Mouse (Mus musculus) limb, embryonic 14.5 days (tissue): ENCODE measurements around the gene Abcc4. TPM values are rescaled to one million over a fixed set of nuclear protein-coding genes. Genes with fewer than 3 reads are reported as not detected.

Experiments used
- ATAC-seq: fragments of 200-750 bp; cut with Nextera tagmentation; 2 replicates; pipeline ENCODE4 v1.8.0; 2017; ENCODE audit warnings: low read depth, moderate number of reproducible peaks, moderate TSS enrichment; ENCODE audit not compliant: low FRiP score
- DNase-seq: peaks from one replicate; pipeline ENCODE4 v3.0.0-alpha.2; 2015; ENCODE audit warnings: low spot score
- H3K27ac ChIP-seq: fragments of 300-500 bp; sonication (generic); replicated peaks from 2 replicates; pipeline ENCODE4 v1.5.1; 2014; ENCODE audit warnings: low read depth, mild to moderate bottlenecking, low read length, moderate library complexity, mixed read lengths
- H3K27me3 ChIP-seq: fragments of 300-500 bp; sonication (generic); 2 replicates; pipeline ENCODE4 v1.6.1; 2014; ENCODE audit warnings: low read length, mixed read lengths; ENCODE audit not compliant: control insufficient read depth, insufficient read depth
- H3K36me3 ChIP-seq: fragments of 300-500 bp; sonication (generic); 2 replicates; pipeline ENCODE4 v1.6.1; 2014; ENCODE audit warnings: mild to moderate bottlenecking, low read length, moderate library complexity, mixed read lengths; ENCODE audit not compliant: control insufficient read depth, insufficient read depth
- H3K4me1 ChIP-seq: fragments of 300-500 bp; sonication (generic); 2 replicates; pipeline ENCODE4 v1.6.1; 2014; ENCODE audit warnings: antibody characterized with exemption, low read length, mixed read lengths; ENCODE audit not compliant: control insufficient read depth, insufficient read depth
- H3K4me2 ChIP-seq: fragments of 300-500 bp; sonication (generic); replicated peaks from 2 replicates; pipeline ENCODE4 v1.6.1; 2014; ENCODE audit warnings: low read depth, mild to moderate bottlenecking, low read length, moderate library complexity; ENCODE audit not compliant: severe bottlenecking
- H3K4me3 ChIP-seq: fragments of 300-500 bp; sonication (generic); replicated peaks from 2 replicates; pipeline ENCODE4 v1.5.1; 2014; ENCODE audit warnings: low read length
- H3K9ac ChIP-seq: fragments of 300-500 bp; sonication (generic); 2 replicates; pipeline ENCODE4 v1.6.1; 2014; ENCODE audit warnings: mild to moderate bottlenecking, low read depth, low read length, moderate library complexity; ENCODE audit not compliant: severe bottlenecking
- H3K9me3 ChIP-seq: fragments of 300-500 bp; sonication (generic); 2 replicates; pipeline ENCODE4 v1.6.1; 2016; ENCODE audit warnings: low read length; ENCODE audit not compliant: control insufficient read depth
- POLR2A ChIP-seq: fragments of 200-500 bp; IDR thresholded peaks from 2 replicates; pipeline ENCODE4 v1.8.0; 2012; ENCODE audit warnings: inconsistent platforms, mild to moderate bottlenecking, moderate library complexity, borderline replicate concordance; ENCODE audit not compliant: insufficient read depth, insufficient read length; ENCODE audit errors: extremely low read depth
- WGBS: fragments of 180-500 bp; shearing (Covaris S2); extraction: QIAGEN DNeasy Blood & Tissue Kit; methylation state at CpG from one replicate; pipeline ENCODE4 v1.1.7; 2014; 5-methylcytosine and 5-hydroxymethylcytosine counted together
- polyA plus RNA-seq, 2 experiments: library from polyadenylated mRNA; depleted of rRNA in 1 of 2; stranded (reverse) in 1 of 2; unstranded in 1 of 2; fragments of >200 nt; fragmentation: Nextera tagmentation in 1 of 2; extraction: Ambion mirVana in 1 of 2; gene quantifications; 2 replicates each; pipeline versions ENCODE4 v1.2.1 to v1.2.3; 2012 to 2014

Gene Abcc4
- polyA plus RNA-seq, 2 experiments, result 1.3 to 2.1 TPM

DNA sequence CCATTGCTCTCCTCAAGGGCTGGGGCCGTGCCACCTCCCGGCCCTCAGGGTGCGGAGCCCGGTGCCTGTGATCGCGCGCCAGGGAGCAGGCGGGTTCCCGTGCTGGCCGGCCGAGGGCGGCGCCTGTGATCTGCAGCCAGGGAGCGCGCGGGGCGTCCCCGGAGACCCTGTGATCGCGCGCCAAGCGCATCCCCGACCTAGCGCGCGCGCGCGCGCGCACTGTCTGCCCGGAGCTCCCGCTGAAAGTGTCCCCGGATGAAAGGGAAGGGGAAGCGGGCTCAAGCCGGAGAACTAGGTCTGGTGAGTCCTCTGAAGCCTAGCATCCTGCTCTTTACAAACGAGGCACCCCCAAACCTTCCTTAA lies 232.2 kb downstream of the Abcc4 start:
- peaks cover 12% of the 10 kb centered on the region for H3K27me3 ChIP-seq
- 0 out of 2 replicates have a peak, but pooled peaks cover 4% of the 10 kb centered on the region for H3K4me1 ChIP-seq
- H3K27ac ChIP-seq, result no peak overlapping the region
- peak overlapping the region; percentile 95 for H3K4me2 ChIP-seq
- no peaks in the 10 kb centered on the region for H3K9me3 ChIP-seq
- DNase-seq, result peak; percentile 26
- peak overlapping the region; percentile 45 for H3K9ac ChIP-seq
- ATAC-seq, result no peak
- H3K4me3 ChIP-seq, result peak overlapping the region; percentile 46
- TF ChIP-seq POLR2A, result no peak
- no peaks in the 10 kb centered on the region for H3K36me3 ChIP-seq
- WGBS, result 5% methylated on average over 35 of the region's 37 CpGs

DNA sequence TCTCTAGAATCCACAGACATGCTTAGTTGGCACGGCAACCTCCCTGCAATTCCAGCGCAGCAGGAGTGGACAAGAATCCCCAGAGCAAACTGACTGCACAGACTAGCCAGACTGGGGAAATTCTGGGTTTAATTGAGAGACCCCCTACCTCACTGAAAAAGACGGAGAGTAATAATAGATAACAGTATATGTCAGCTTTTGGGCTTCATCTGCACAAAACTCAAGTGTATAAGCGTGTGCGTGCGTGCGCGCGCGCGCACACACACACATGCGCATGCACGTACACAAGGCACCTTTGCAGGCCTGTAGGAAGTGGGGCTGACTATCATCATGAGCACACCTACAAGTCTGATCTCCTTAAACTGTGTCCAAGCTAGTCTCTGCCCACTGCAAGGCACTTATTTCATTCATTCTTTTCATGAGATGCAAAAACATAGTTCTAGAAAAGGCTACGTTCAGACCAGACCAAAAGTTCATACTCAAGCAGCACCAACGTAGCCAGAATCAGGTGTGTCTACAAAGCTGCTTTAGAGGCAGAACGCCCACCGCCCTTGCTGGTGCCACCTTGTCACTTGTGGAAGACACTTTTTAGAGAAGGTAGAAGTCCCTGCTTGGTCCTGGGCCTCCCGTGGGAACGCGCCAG lies 232.7 kb downstream of the Abcc4 start:
- no peak overlapping the region for H3K27ac ChIP-seq
- H3K9me3 ChIP-seq, result no peaks in the 10 kb centered on the region
- no peaks in the 10 kb centered on the region for H3K36me3 ChIP-seq
- H3K27me3 ChIP-seq, result peaks cover 12% of the 10 kb centered on the region
- peak overlapping the region; percentile 95 for H3K4me2 ChIP-seq
- 16% methylated on average over 20 of the region's 20 CpGs for WGBS
- DNase-seq (no peak), ATAC-seq (no peak)
- TF ChIP-seq POLR2A, result no peak
- 0 out of 2 replicates have a peak, but pooled peaks cover 4% of the 10 kb centered on the region for H3K4me1 ChIP-seq
- peak overlapping the region; percentile 46 for H3K4me3 ChIP-seq
- H3K9ac ChIP-seq, result peak overlapping the region; percentile 45

DNA sequence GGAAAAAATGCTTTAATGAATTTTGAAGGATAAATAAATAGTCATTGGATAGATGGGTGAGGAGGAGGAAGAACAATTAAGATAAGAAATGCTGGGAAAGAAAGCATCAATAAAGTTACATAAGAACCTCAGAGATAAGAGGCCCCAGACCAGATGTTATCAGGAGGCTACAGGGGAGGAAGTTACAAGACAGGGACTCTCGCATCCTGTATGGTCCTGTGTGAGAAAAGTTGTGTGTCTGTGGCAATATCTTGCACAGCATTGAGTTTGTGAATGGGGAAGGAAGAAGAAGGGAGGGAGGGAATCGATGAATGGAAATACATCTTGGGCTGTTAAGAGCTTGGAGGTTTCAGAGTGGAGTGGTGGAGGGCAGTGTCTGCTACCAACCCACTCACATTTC lies 240.7 kb downstream of the Abcc4 start:
- Histone ChIP-seq H3K36me3 (no peaks in the 10 kb centered on the region), H3K4me2 (no peak overlapping the region), H3K4me1 (no peaks in the 10 kb centered on the region), H3K27ac (no peak overlapping the region), H3K9me3 (no peaks in the 10 kb centered on the region), H3K4me3 (no peak overlapping the region), H3K27me3 (no peaks in the 10 kb centered on the region), H3K9ac (no peak overlapping the region)
- DNase-seq (no peak), ATAC-seq (no peak)
- 85% methylated on average over 2 of the region's 2 CpGs for WGBS
- no peak for TF ChIP-seq POLR2A

- Histone ChIP-seq H3K4me2 (no peak overlapping the region), H3K27me3 (no peaks in the 10 kb centered on the region), H3K9ac (no peak overlapping the region), H3K4me1 (no peaks in the 10 kb centered on the region), H3K9me3 (no peaks in the 10 kb centered on the region), H3K36me3 (no peaks in the 10 kb centered on the region), H3K27ac (no peak overlapping the region), H3K4me3 (no peak overlapping the region)
- WGBS, result 80% methylated on average over 3 of the region's 3 CpGs
- TF ChIP-seq POLR2A, result no peak
- ATAC-seq, result no peak
- DNase-seq, result no peak
Observed at GRCm38 (mm10) chr14:118464401-118464800, 241.6 kb downstream of the Abcc4 start.

DNA sequence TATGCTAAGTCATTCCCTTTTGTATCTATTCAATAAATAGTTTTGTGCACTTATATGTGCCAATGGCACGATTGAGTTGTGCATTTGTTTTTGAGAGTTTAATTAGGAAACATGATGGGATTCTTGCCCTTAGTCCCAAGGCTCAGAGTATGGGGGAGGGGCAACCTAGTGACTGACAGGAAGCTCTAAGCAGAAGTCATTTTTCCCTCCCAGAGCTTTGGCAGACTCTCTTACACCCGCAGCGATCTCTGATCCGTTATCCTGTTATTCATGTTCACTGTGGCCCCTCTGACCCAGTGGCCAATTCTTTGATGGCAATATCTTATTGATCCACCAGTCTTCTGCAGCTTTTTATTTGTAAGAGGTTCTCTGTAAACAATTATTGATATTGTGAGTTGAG lies 253.4 kb downstream of the Abcc4 start:
- Histone ChIP-seq H3K27ac (no peak overlapping the region), H3K4me2 (no peak overlapping the region), H3K4me3 (no peak overlapping the region), H3K9ac (no peak overlapping the region), H3K4me1 (no peaks in the 10 kb centered on the region), H3K9me3 (no peaks in the 10 kb centered on the region), H3K27me3 (no peaks in the 10 kb centered on the region; the same call in 1 of the 2 replicates), H3K36me3 (no peaks in the 10 kb centered on the region)
- WGBS, result 66% methylated on average over 4 of the region's 4 CpGs
- no peak for TF ChIP-seq POLR2A
- ATAC-seq (no peak), DNase-seq (no peak)
